Mouse (Mus musculus) forebrain, embryonic 14.5 days (tissue): ENCODE results near the gene Crlf1. TPM values are rescaled to one million over a fixed set of nuclear protein-coding genes. Genes with fewer than 3 reads are reported as not detected.
"Not testable (repeated sequence)": the region's sequence is repeated elsewhere in the genome, so short reads cannot be mapped to it uniquely, and the experiment has no call there.

Experiments used
- ATAC-seq: fragments of 200-750 bp; cut with Nextera tagmentation; 2 replicates; pipeline ENCODE4 v1.8.0; 2017; ENCODE audit warnings: mild to moderate bottlenecking, moderate library complexity
- DNase-seq: peaks from one replicate; pipeline ENCODE4 v3.0.0-alpha.2; 2015; ENCODE audit warnings: low spot score
- H3K27ac ChIP-seq: fragments of 300-500 bp; sonication (generic); 2 replicates; pipeline ENCODE4 v1.5.1; 2014; ENCODE audit warnings: low read depth, mild to moderate bottlenecking, control low read depth, low read length, moderate library complexity
- H3K27me3 ChIP-seq: fragments of 300-500 bp; sonication (generic); replicated peaks from 2 replicates; pipeline ENCODE4 v1.6.1; 2014; ENCODE audit warnings: low read length, control low read depth, mixed read lengths; ENCODE audit not compliant: control insufficient read depth, insufficient read depth
- H3K36me3 ChIP-seq: fragments of 300-500 bp; sonication (generic); 2 replicates; pipeline ENCODE4 v1.6.1; 2014; ENCODE audit warnings: low read length, control low read depth; ENCODE audit not compliant: control insufficient read depth, insufficient read depth
- H3K4me1 ChIP-seq: fragments of 300-500 bp; sonication (generic); 2 replicates; pipeline ENCODE4 v1.6.1; 2014; ENCODE audit warnings: antibody characterized with exemption, low read length, control low read depth; ENCODE audit not compliant: control insufficient read depth, insufficient read depth
- H3K4me2 ChIP-seq: fragments of 300-500 bp; sonication (generic); 2 replicates; pipeline ENCODE4 v1.6.1; 2014; ENCODE audit warnings: mild to moderate bottlenecking, control low read depth, low read length
- H3K4me3 ChIP-seq: fragments of 300-500 bp; sonication (generic); 2 replicates; pipeline ENCODE4 v1.5.1; 2014; ENCODE audit warnings: low read depth, low read length, control low read depth
- H3K9ac ChIP-seq: fragments of 300-500 bp; sonication (generic); 2 replicates; pipeline ENCODE4 v1.6.1; 2014; ENCODE audit warnings: mild to moderate bottlenecking, low read length, control low read depth, moderate library complexity
- H3K9me3 ChIP-seq: fragments of 300-500 bp; sonication (generic); replicated peaks from 2 replicates; pipeline ENCODE4 v1.6.1; 2016; ENCODE audit warnings: low read length, control low read depth, mixed read lengths; ENCODE audit not compliant: control insufficient read depth
- WGBS: fragments of 180-500 bp; shearing (Covaris S2); extraction: QIAGEN DNeasy Blood & Tissue Kit; methylation state at CpG from one replicate; pipeline ENCODE4 v1.1.7; 2014; 5-methylcytosine and 5-hydroxymethylcytosine counted together
- polyA plus RNA-seq: library from polyadenylated mRNA; unstranded; fragments of >200 nt; fragmentation: Nextera tagmentation; extraction: Ambion mirVana; gene quantifications from 2 replicates; pipeline ENCODE4 v1.2.1, GENCODE M21; 2014

The Crlf1 gene
- polyA plus RNA-seq, 1 experiment from 2014 or later: 1.7 TPM

DNA sequence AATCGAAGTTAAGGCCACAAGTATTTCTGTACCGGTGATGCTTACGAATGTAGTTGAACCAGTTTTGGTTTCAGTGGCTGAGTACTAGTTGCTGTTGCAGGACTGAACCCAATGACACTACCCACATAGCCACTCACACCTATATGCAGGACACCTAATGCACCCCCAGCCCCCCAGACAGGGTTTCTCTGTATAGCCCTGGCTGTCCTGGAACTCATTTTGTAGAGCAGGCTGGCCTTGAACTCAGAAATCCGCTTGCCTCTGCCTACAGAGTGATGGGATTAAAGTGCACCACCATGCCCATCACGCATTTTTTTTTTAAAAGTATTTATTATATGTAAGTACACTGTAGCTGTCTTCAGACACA is 14.1 kb downstream of the Crlf1 start:
- H3K27ac ChIP-seq: no peak overlapping the region
- H3K36me3 ChIP-seq: peaks cover 29% of the 10 kb centered on the region
- peak overlapping the region; percentile 89; the same call in 1 of the 2 replicates for H3K4me2 ChIP-seq
- ATAC-seq (no peak), DNase-seq (no peak)
- H3K4me3 ChIP-seq: no peak overlapping the region; the same call in 1 of the 2 replicates
- WGBS: 56% methylated on average over 5 of the region's 5 CpGs
- no peak overlapping the region for H3K9ac ChIP-seq
- H3K4me1 ChIP-seq: peaks cover 16% of the 10 kb centered on the region
- peaks cover 17% of the 10 kb centered on the region for H3K27me3 ChIP-seq
- no peaks in the 10 kb centered on the region for H3K9me3 ChIP-seq

DNA sequence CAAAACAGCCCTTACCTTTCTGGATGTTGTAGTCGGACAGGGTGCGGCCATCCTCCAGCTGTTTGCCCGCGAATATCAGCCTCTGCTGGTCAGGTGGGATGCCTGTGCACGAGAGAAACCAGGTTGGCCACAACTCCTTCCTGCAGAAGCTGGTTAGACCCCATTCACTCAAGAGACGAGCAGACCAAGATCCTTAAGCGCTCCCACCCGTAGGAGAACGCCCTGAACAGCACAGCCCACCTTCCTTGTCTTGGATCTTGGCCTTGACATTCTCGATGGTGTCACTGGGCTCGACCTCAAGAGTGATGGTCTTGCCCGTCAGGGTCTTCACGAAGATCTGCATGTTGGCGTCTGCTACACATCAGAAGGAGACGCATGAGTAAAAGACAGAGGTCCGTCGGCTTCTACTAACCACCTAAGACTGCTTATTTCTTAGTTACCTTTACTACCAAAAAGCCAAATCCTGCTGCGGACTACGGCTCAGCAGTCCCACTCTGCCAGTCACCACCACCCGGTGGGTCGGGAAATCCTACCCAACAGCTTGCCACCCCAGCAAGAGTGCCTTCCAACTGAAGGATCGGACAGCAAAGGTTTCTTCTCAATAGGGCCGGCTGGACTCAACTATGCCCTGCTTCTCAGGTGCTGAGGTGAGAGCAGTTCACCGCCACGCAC is 16.5 kb downstream of the Crlf1 start:
- peaks cover 16% of the 10 kb centered on the region for H3K4me1 ChIP-seq
- H3K27ac ChIP-seq: no peak overlapping the region
- peak overlapping the region; percentile 97 for H3K9ac ChIP-seq
- WGBS: 13% methylated on average over 25 of the region's 25 CpGs
- H3K9me3 ChIP-seq: no peaks in the 10 kb centered on the region
- no peaks in the 10 kb centered on the region for H3K27me3 ChIP-seq
- H3K4me3 ChIP-seq: peak overlapping the region; percentile 97
- peak overlapping the region; percentile 99 for H3K4me2 ChIP-seq
- DNase-seq: no peak
- no peak for ATAC-seq
- H3K36me3 ChIP-seq: peaks cover 35% of the 10 kb centered on the region

DNA sequence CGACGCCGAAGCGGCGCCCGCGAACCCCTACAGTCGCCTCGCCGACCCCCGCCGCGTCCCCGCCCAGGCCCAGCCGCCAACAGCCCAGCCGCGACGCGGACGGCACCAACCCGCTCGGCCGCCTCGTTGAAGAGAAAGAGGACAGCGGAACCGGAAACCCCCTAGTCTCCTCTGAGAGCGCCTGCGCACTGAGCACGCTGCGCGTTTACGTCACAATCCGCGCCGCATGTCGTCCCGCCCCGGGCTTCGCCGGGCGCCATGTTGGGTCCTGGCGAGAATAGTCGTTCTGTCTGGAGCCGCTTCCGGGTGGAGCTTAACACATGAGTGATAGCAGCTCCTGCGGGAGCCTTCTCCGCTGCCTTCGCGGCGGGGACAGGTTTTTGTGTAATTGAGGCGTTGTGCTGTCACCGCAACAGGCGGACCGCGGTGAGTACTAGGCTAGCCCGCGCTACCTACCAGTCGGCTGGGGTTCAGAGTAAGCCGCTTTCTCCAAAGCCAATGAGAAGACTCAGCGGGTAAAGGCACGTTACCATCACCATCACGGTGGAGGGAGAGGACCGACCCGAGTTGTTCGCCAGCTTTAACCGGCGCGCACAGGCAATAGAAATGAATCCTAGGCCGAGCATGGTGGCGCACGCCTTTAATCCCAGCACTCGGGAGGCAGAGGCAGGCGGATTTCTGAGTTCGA is 17.4 kb downstream of the Crlf1 start, which contains the start of gene Uba52:
Uba52 (minus strand) TSS at position 574 of the 688 bp plus-strand sequence.
- H3K4me2 ChIP-seq: peak within 1 kb of the TSS; percentile 99
- ATAC-seq (peak; percentile 86), DNase-seq (peak; percentile 99)
- 2% methylated on average over 74 of the region's 74 CpGs for WGBS
- peaks cover 16% of the 10 kb centered on the region for H3K4me1 ChIP-seq
- H3K9me3 ChIP-seq: no peaks in the 10 kb centered on the region
- H3K27ac ChIP-seq: peak within 1 kb of the TSS; percentile 93
- peaks cover 39% of the 10 kb centered on the region for H3K36me3 ChIP-seq
- no peaks in the 10 kb centered on the region for H3K27me3 ChIP-seq
- H3K4me3 ChIP-seq: peak within 1 kb of the TSS; percentile 97
- H3K9ac ChIP-seq: peak within 1 kb of the TSS; percentile 97

DNA sequence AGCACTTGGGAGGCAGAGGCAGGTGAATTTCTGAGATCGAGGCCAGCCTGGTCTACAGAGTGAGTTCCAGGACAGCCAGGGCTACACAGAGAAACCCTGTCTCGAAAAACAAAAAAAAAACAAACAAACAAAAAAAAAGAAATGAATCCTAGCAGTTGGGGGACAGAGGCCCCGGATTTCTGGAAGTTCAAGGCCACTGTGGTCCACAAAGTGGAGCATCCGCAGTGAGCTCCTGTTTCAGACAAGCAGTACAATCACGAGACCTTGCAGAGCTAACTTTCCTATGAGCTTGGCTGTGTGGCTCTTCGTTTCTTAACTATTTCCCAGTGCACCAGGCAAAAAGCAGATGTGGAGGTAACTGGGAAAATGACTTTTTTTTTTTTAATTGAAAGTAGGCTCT is 18.2 kb downstream of the Crlf1 start:
- H3K9me3 ChIP-seq, H3K9ac ChIP-seq, H3K4me1 ChIP-seq, DNase-seq, ATAC-seq, H3K27me3 ChIP-seq: not testable (repeated sequence)
- H3K36me3 ChIP-seq: peaks cover 41% of the 10 kb centered on the region
- H3K4me2 ChIP-seq: peak overlapping the region; percentile 43
- 91% methylated on average over 6 of the region's 6 CpGs for WGBS
- 0 out of 2 replicates have a peak overlapping the region, but pooled peaks have one; percentile 93 for H3K27ac ChIP-seq
- H3K4me3 ChIP-seq: peak overlapping the region; percentile 97

DNA sequence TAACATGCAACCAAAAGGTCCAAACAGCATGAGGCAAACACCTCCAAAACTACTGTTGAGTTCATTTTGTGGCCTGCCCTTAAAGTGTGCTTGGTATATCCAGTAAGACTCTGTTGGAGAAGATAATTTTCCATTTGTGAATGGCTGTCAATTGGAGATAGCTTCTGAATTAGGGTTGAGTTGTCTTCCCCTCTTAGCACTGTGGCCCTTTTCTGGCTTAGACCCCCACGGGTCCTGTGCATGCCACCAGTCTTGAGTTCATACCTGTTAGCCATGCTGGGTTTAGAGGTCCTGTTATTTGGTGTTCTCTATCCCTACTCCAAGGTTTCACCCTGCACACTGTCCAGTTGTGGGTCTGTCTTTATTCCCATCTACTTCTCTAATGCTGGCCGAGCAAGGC is 18.8 kb downstream of the Crlf1 start:
- Histone ChIP-seq H3K27me3 (no peaks in the 10 kb centered on the region), H3K9me3 (no peaks in the 10 kb centered on the region), H3K27ac (no peak overlapping the region), H3K9ac (no peak overlapping the region), H3K36me3 (peaks cover 44% of the 10 kb centered on the region), H3K4me1 (peaks cover 10% of the 10 kb centered on the region), H3K4me3 (no peak overlapping the region), H3K4me2 (no peak overlapping the region)
- DNase-seq (no peak), ATAC-seq (no peak)
- 94% methylated on average over 2 of the region's 2 CpGs for WGBS

DNA sequence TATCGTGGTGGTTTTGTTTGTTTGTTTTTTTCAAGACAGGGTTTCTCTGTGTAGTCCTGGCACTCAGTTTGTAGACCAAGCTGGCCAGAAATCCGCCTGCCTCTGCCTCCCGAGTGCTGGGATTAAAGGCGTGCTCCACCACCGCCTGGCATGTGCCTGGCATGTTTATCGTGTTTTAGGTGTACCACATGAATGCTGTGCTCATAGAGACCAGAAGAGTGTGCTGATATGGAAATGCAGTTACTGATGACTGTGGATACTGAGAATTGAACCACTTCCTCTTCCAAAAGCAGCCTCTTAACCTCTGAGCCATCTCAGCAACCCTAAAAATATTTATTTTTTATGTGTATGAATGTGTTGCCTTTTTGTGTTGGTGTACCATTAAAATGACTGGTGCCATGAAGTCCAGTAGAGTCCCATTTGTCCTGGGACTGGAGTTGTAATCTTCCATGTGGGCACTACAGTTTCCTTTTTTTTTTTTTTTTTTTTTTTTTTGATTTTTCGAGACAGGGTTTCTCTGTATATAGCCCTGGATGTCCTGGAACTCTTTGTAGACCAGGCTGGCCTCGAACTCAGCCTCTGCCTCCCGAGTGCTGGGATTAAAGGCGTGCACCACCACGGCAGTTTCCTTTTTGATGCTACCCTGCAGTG is 19.4 kb downstream of the Crlf1 start:
- ATAC-seq (no peak), DNase-seq (no peak)
- peaks cover 10% of the 10 kb centered on the region for H3K4me1 ChIP-seq
- no peak overlapping the region for H3K9ac ChIP-seq
- 92% methylated on average over 11 of the region's 11 CpGs for WGBS
- H3K27ac ChIP-seq: no peak overlapping the region
- H3K4me2 ChIP-seq: no peak overlapping the region
- H3K36me3 ChIP-seq: peaks cover 40% of the 10 kb centered on the region
- H3K4me3 ChIP-seq: no peak overlapping the region
- no peaks in the 10 kb centered on the region for H3K27me3 ChIP-seq
- H3K9me3 ChIP-seq: no peaks in the 10 kb centered on the region

DNA sequence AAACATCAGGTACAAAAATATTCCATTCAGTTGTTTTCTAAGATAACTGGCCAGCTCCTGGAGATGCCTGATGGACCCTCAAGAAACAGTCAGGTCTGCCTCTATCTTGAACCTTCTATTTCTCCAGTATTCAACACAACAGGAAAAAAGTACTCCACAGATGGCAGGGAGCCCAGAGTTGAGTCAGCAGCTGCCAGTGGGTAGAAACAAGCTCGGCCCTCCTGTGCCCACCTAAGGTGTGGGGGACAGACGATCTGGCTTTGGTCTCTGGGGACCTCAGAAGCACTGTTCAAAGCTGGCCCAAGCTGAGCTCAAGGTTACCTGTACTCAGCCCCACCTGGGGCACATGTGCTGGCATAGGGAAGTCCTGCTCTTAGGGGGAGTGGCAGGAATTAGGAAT is 20.5 kb downstream of the Crlf1 start:
- no peak overlapping the region for H3K27ac ChIP-seq
- H3K27me3 ChIP-seq: no peaks in the 10 kb centered on the region
- WGBS: 52% methylated on average over 2 of the region's 2 CpGs
- ATAC-seq (no peak), DNase-seq (no peak)
- H3K9ac ChIP-seq: no peak overlapping the region
- peaks cover 39% of the 10 kb centered on the region for H3K36me3 ChIP-seq
- no peak overlapping the region for H3K4me2 ChIP-seq
- no peak overlapping the region for H3K4me3 ChIP-seq
- peaks cover 10% of the 10 kb centered on the region for H3K4me1 ChIP-seq
- H3K9me3 ChIP-seq: no peaks in the 10 kb centered on the region

DNA sequence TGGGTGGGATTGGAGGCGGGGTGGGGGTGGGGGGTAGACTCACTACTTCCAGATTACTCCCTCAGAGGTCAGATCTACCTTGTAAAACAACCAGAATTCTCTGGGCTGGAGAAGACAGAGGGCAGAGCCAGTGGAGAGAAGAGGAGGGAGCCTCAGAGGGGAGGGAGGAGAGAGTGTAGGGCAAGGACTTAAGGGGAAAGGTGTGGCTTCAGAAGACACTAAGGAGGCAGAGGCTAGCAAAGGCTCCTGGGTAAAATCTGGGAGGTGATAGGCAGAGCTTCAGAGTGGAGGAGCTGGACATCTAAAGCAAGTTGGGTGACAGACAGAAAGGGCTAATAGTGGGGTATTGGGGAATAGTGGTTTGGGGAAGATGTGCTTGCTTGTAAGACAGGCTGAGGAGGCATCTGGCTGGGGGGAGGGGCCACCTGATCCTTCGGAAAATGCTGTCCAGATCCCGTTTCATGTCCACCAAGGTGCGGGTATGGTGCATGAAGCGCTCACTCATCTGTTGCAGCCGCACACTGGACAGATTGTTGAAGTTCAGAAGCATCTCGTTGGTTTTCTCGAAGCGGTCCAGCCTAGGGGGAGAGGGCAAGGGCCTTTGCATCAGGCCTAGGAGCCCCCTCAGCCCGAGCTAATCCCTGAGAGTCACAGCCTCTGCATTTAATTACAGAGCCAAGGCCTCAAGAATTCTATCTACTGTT is 25.1 kb downstream of the Crlf1 start:
- Histone ChIP-seq H3K4me1 (peaks cover 3% of the 10 kb centered on the region), H3K4me3 (no peak overlapping the region), H3K9ac (no peak overlapping the region), H3K27ac (no peak overlapping the region), H3K36me3 (peaks cover 40% of the 10 kb centered on the region), H3K9me3 (no peaks in the 10 kb centered on the region), H3K4me2 (no peak overlapping the region), H3K27me3 (no peaks in the 10 kb centered on the region)
- DNase-seq (no peak), ATAC-seq (no peak)
- 74% methylated on average over 10 of the region's 10 CpGs for WGBS
